9 mouse cellular contexts compared by ENCODE assay signal in the genomic region with DNA sequence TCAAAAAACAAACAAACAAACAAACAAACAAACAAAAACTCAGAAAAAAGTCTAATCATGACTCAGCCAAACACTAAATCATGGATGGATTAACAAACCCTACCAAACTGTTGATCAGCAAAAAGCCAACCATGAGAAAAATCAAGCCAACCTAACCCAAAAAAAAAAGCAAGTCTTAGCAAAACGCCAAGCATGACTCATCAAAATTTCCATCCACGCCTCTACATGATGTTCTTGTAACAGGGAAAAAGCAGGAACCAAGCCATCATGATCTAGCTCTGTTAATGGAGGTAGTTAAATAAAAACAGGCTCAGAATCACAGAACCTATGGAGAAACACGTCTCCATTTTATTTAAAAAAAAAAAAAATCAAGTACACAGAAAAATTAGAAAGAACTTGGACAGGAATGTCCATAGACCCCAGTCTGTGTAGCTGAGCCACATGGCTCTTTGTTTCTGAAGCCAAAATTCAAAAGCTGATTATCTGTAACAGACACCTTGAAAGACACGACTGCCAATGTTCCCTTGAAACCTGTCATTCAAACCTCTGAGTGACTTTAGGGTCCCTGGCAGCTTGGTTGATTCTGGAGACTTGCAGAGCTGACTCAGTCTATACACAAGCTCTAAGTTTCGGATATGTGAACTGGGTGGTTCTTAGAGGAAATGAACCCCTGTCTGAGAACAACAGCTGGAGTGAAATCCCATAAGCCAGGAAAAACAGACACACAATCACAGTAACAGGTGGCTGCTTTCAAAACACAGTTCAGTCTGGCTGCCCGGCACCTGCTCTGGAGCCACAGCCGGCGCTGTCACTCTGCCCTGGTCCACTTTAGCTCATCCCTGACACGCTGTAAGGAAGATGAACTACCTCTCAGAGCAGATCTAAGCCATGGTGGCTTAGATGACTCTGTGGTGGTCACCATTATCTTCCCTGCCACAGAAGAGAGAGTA. TPM values are rescaled to one million over a fixed set of nuclear protein-coding genes. Genes with fewer than 3 reads are reported as not detected.
DNase-seq lines count a peak whose midpoint lies in the region; ATAC-seq and TF ChIP-seq lines count a peak whose summit lies in the region.
"Had no signal": no experiment of that assay in that cellular context is flagged by ENCODE, and none has a peak within 500 bp of the region (broad histone marks: within the 10 kb centered on the region; RNA-seq: fewer than 3 reads in every experiment).

No protein-coding gene starts in this region.

- no peak overlapping the region for H3K4me2 ChIP-seq in limb, embryonic 14.5 days (replicated peaks; ENCODE audit: low read depth, low read length, severe bottlenecking)
- H3K4me2 ChIP-seq in midbrain, embryonic 16.5 days (ENCODE audit: low read length) = no peak overlapping the region

- H3K36me3 ChIP-seq in megakaryocyte, embryonic 14.5 days (replicated peaks; ENCODE audit: low read length) = no peaks in the 10 kb centered on the region
- H3K36me3 ChIP-seq in limb, embryonic 14.5 days (ENCODE audit: control insufficient read depth, insufficient read depth, low read length) = no peaks in the 10 kb centered on the region
- no peaks in the 10 kb centered on the region for H3K36me3 ChIP-seq in midbrain, embryonic 16.5 days (ENCODE audit: control insufficient read depth, insufficient read depth, low read length)

- no peak for ATAC-seq in megakaryocyte, adult 5-6 weeks (ENCODE audit: poor library complexity, severe bottlenecking)
- ATAC-seq in limb, embryonic 14.5 days (ENCODE audit: low FRiP score, low read depth) = peak; percentile 90
- no peak for ATAC-seq in midbrain, embryonic 16.5 days

- peaks cover 92% of the 10 kb centered on the region for H3K4me1 ChIP-seq in megakaryocyte, embryonic 14.5 days
- H3K4me1 ChIP-seq in limb, embryonic 14.5 days (ENCODE audit: control insufficient read depth, insufficient read depth, low read length) = no peaks in the 10 kb centered on the region
- peaks cover 7% of the 10 kb centered on the region; the same call in 1 of the 2 replicates for H3K4me1 ChIP-seq in midbrain, embryonic 16.5 days (ENCODE audit: control insufficient read depth, insufficient read depth, low read length)

- H3K27ac ChIP-seq in limb, embryonic 14.5 days (replicated peaks; ENCODE audit: low read depth, low read length) = no peak overlapping the region
- no peak overlapping the region for H3K27ac ChIP-seq in midbrain, embryonic 16.5 days (ENCODE audit: low read length)

- no peaks in the 10 kb centered on the region for H3K27me3 ChIP-seq in megakaryocyte, embryonic 14.5 days (replicated peaks)
- no peaks in the 10 kb centered on the region for H3K27me3 ChIP-seq in limb, embryonic 14.5 days (ENCODE audit: control insufficient read depth, insufficient read depth, low read length)
- H3K27me3 ChIP-seq in midbrain, embryonic 16.5 days (ENCODE audit: control insufficient read depth, insufficient read depth, low read depth, low read length) = no peaks in the 10 kb centered on the region

- no peak overlapping the region for H3K9ac ChIP-seq in limb, embryonic 14.5 days (ENCODE audit: low read depth, low read length, severe bottlenecking)
- no peak overlapping the region for H3K9ac ChIP-seq in midbrain, embryonic 16.5 days (ENCODE audit: low read depth, low read length)

- 60% methylated on average over 9 of the region's 9 CpGs for WGBS in limb, embryonic 14.5 days
- 63% methylated on average over 9 of the region's 9 CpGs for WGBS in midbrain, embryonic 16.5 days

- TF ChIP-seq POLR2A in limb, embryonic 14.5 days (IDR thresholded peaks at IDR 0.05; ENCODE audit: borderline replicate concordance, extremely low read depth, insufficient read depth, insufficient read length) = no peak

- DNase-seq in embryo, embryonic 10 days (ENCODE audit: low spot score) = peak; percentile 31
- DNase-seq in embryo, embryonic 9.5 days (ENCODE audit: extremely low spot score) = no peak
- DNase-seq in limb, embryonic 14.5 days (ENCODE audit: low spot score) = peak; percentile 69
- no peak for DNase-seq in T-cell, adult 2 months (ENCODE audit: low spot score)
- no peak for DNase-seq in neural tube, embryonic 10.5 days (ENCODE audit: extremely low spot score, low spot score)
- DNase-seq: adrenal gland, postnatal 14 days had no signal

- H3K4me3 ChIP-seq in megakaryocyte, embryonic 14.5 days (replicated peaks) = peak overlapping the region; percentile 50
- H3K4me3 ChIP-seq in limb, embryonic 14.5 days (replicated peaks; ENCODE audit: low read length) = no peak overlapping the region
- no peak overlapping the region for H3K4me3 ChIP-seq in midbrain, embryonic 16.5 days (ENCODE audit: low read depth, low read length)

- no peaks in the 10 kb centered on the region for H3K9me3 ChIP-seq in megakaryocyte, embryonic 14.5 days
- no peaks in the 10 kb centered on the region for H3K9me3 ChIP-seq in limb, embryonic 14.5 days (ENCODE audit: control insufficient read depth, low read length)
- H3K9me3 ChIP-seq in midbrain, embryonic 16.5 days (replicated peaks; ENCODE audit: control insufficient read depth, low read length, poor library complexity, severe bottlenecking) = no peaks in the 10 kb centered on the region

RNA-seq across cellular contexts. Expression of gene Dars, which starts 27.0 kb away (rescaled TPM):
- polyA plus RNA-seq in megakaryocyte, embryonic 14.5 days (2012; ENCODE audit: insufficient read depth, low replicate concordance) = 31.3 and 132 TPM in 2 replicates
- total RNA-seq in megakaryocyte, adult 5-6 weeks (2015) = 101 and 106 TPM in 2 replicates
- total RNA-seq in megakaryocyte, adult 5-6 weeks (2017) = 149 and 150 TPM in 2 replicates
- 40.9 and 57.0 TPM in 2 replicates for polyA plus RNA-seq in limb, embryonic 14.5 days (2012; rRNA removed)
- polyA plus RNA-seq in limb, embryonic 14.5 days (2014; fragmentation: Nextera tagmentation; extraction: Ambion mirVana) = 86.9 and 88.7 TPM in 2 replicates
- polyA plus RNA-seq in midbrain, embryonic 16.5 days (2015; fragmentation: Nextera tagmentation; extraction: Ambion mirVana) = 123 and 124 TPM in 2 replicates

Comparison
In these comparisons a context has a peak if more than half of its experiments do, and no peak if none do; other contexts are left out.
1. DNase-seq: peak in embryo, embryonic 10 days (single experiment) and limb, embryonic 14.5 days (single experiment); none in embryo, embryonic 9.5 days (single experiment), T-cell, adult 2 months (single experiment) and neural tube, embryonic 10.5 days (single experiment).